Mouse (Mus musculus): ENCODE data around the gene Cstl1. TPM values are rescaled to one million over a fixed set of nuclear protein-coding genes. Genes with fewer than 3 reads are reported as not detected.
"Not testable (repeated sequence)": the region's sequence is repeated elsewhere in the genome, so short reads cannot be mapped to it uniquely, and the experiment has no call there.

Cstl1 gene
- polyA plus RNA-seq, 1 experiment: not detected

- Histone ChIP-seq H3K36me3 (ENCODE audit: control insufficient read depth, insufficient read depth, low read length) (no peaks in the 10 kb centered on the region), H3K4me1 (ENCODE audit: control insufficient read depth, insufficient read depth, insufficient read length, low read length) (0 out of 2 replicates have a peak, but pooled peaks cover 3% of the 10 kb centered on the region), H3K4me3 (ENCODE audit: low read depth, low read length) (peak within 1 kb of the TSS; percentile 74), H3K27ac (ENCODE audit: insufficient read depth, low read depth, low read length) (no peak within 1 kb of the TSS), H3K27me3 (ENCODE audit: control insufficient read depth, insufficient read depth, low read length) (no peaks in the 10 kb centered on the region)
- TF ChIP-seq POLR2A (IDR thresholded peaks at IDR 0.05; ENCODE audit: low read depth, low read length): no peak; the same call in 1 of the 2 replicates
- TF ChIP-seq CTCF (IDR thresholded peaks at IDR 0.05; ENCODE audit: extremely low read depth, insufficient read length, insufficient replicate concordance, low read depth, low read length): no peak
- 6% methylated on average over 18 of the region's 18 CpGs for WGBS
These were observed 17.7 kb upstream of the Cstl1 start, which contains the start of gene Napb for GRCm38 (mm10) chr2:148732327-148733000. TSS of gene Napb (minus strand) at chr2:148732467.

GRCm38 (mm10) chr2:148743001-148743400, 7.2 kb upstream of the Cstl1 start:
- TF ChIP-seq POLR2A (IDR thresholded peaks at IDR 0.05; ENCODE audit: low read depth, low read length): no peak
- TF ChIP-seq CTCF (IDR thresholded peaks at IDR 0.05; ENCODE audit: extremely low read depth, insufficient read length, insufficient replicate concordance, low read depth, low read length): no peak
- no peaks in the 10 kb centered on the region for H3K36me3 ChIP-seq (ENCODE audit: control insufficient read depth, insufficient read depth, low read length)
- no peak overlapping the region for H3K4me3 ChIP-seq (ENCODE audit: low read depth, low read length)
- H3K27ac ChIP-seq (ENCODE audit: insufficient read depth, low read depth, low read length): no peak overlapping the region
- H3K4me1 ChIP-seq (ENCODE audit: control insufficient read depth, insufficient read depth, insufficient read length, low read length): no peaks in the 10 kb centered on the region
- 72% methylated on average over 3 of the region's 3 CpGs for WGBS
- H3K27me3 ChIP-seq (ENCODE audit: control insufficient read depth, insufficient read depth, low read length): no peaks in the 10 kb centered on the region

GRCm38 (mm10) chr2:148743846-148744407, 6.2 kb upstream of the Cstl1 start:
- no peak overlapping the region for H3K4me3 ChIP-seq (ENCODE audit: low read depth, low read length)
- H3K27ac ChIP-seq (ENCODE audit: insufficient read depth, low read depth, low read length): no peak overlapping the region
- H3K36me3 ChIP-seq (ENCODE audit: control insufficient read depth, insufficient read depth, low read length): no peaks in the 10 kb centered on the region
- no peaks in the 10 kb centered on the region for H3K4me1 ChIP-seq (ENCODE audit: control insufficient read depth, insufficient read depth, insufficient read length, low read length)
- no peaks in the 10 kb centered on the region for H3K27me3 ChIP-seq (ENCODE audit: control insufficient read depth, insufficient read depth, low read length)
- TF ChIP-seq POLR2A (IDR thresholded peaks at IDR 0.05; ENCODE audit: low read depth, low read length): no peak
- 72% methylated on average over 3 of the region's 3 CpGs for WGBS

- Histone ChIP-seq H3K27ac (ENCODE audit: insufficient read depth, low read depth, low read length) (no peak overlapping the region), H3K4me3 (ENCODE audit: low read depth, low read length) (no peak overlapping the region), H3K27me3 (ENCODE audit: control insufficient read depth, insufficient read depth, low read length) (no peaks in the 10 kb centered on the region), H3K36me3 (ENCODE audit: control insufficient read depth, insufficient read depth, low read length) (no peaks in the 10 kb centered on the region), H3K4me1 (ENCODE audit: control insufficient read depth, insufficient read depth, insufficient read length, low read length) (no peaks in the 10 kb centered on the region)
- TF ChIP-seq CTCF (IDR thresholded peaks at IDR 0.05; ENCODE audit: extremely low read depth, insufficient read length, insufficient replicate concordance, low read depth, low read length) (peak; percentile 23; the same call in 1 of the 2 replicates), POLR2A (IDR thresholded peaks at IDR 0.05; ENCODE audit: low read depth, low read length) (no peak)
- 16% methylated on average over 15 of the region's 15 CpGs for WGBS
These were observed 2.0 kb downstream of the Cstl1 start for GRCm38 (mm10) chr2:148751893-148752813.

GRCm38 (mm10) chr2:148754310-148754846, 4.2 kb downstream of the Cstl1 start:
- 58% methylated on average over 1 of the region's 1 CpGs for WGBS
- Histone ChIP-seq H3K36me3 (ENCODE audit: control insufficient read depth, insufficient read depth, low read length) (no peaks in the 10 kb centered on the region), H3K4me1 (ENCODE audit: control insufficient read depth, insufficient read depth, insufficient read length, low read length) (no peaks in the 10 kb centered on the region), H3K4me3 (ENCODE audit: low read depth, low read length) (no peak overlapping the region), H3K27me3 (ENCODE audit: control insufficient read depth, insufficient read depth, low read length) (no peaks in the 10 kb centered on the region), H3K27ac (ENCODE audit: insufficient read depth, low read depth, low read length) (no peak overlapping the region)
- TF ChIP-seq CTCF (IDR thresholded peaks at IDR 0.05; ENCODE audit: extremely low read depth, insufficient read length, insufficient replicate concordance, low read depth, low read length): no peak

- Histone ChIP-seq H3K4me3 (ENCODE audit: low read depth, low read length) (no peak overlapping the region), H3K36me3 (ENCODE audit: control insufficient read depth, insufficient read depth, low read length) (no peaks in the 10 kb centered on the region), H3K27ac (ENCODE audit: insufficient read depth, low read depth, low read length) (no peak overlapping the region), H3K27me3 (ENCODE audit: control insufficient read depth, insufficient read depth, low read length) (no peaks in the 10 kb centered on the region), H3K4me1 (ENCODE audit: control insufficient read depth, insufficient read depth, insufficient read length, low read length) (no peaks in the 10 kb centered on the region)
- no peak for TF ChIP-seq POLR2A (IDR thresholded peaks at IDR 0.05; ENCODE audit: low read depth, low read length)
- no peak for TF ChIP-seq CTCF (IDR thresholded peaks at IDR 0.05; ENCODE audit: extremely low read depth, insufficient read length, insufficient replicate concordance, low read depth, low read length)
- WGBS: 97% methylated on average over 1 of the region's 1 CpGs
These were observed 13.7 kb downstream of the Cstl1 start for GRCm38 (mm10) chr2:148763648-148764388.

GRCm38 (mm10) chr2:148771397-148771796, 21.2 kb downstream of the Cstl1 start, which contains the start of gene Cst11:
TSS of gene Cst11 (minus strand) at chr2:148771497.
- not testable (repeated sequence) for H3K4me1 ChIP-seq (ENCODE audit: control insufficient read depth, insufficient read depth, insufficient read length, low read length); H3K36me3 ChIP-seq (ENCODE audit: control insufficient read depth, insufficient read depth, low read length); H3K4me3 ChIP-seq (ENCODE audit: low read depth, low read length); H3K27ac ChIP-seq (ENCODE audit: insufficient read depth, low read depth, low read length); H3K27me3 ChIP-seq (ENCODE audit: control insufficient read depth, insufficient read depth, low read length)
- 80% methylated on average over 4 of the region's 4 CpGs for WGBS
